Mouse (Mus musculus) heart, adult 2 months (tissue): ENCODE measurements at regions not wholly inside any gene's neighbourhood (a gene's known extent, or its start where the extent isn't known, plus 50 kb on each side); places are given as distances from the start of the nearest gene placed in this dataset.

Source experiments
- CTCF ChIP-seq: fragments of 200-600 bp; IDR thresholded peaks from 2 replicates; pipeline ENCODE4 v1.8.1; 2022; ENCODE audit warnings: antibody characterized with exemption, mild to moderate bottlenecking, moderate library complexity
- EP300 ChIP-seq: fragments of 200-500 bp; IDR thresholded peaks from 2 replicates; pipeline ENCODE4 v1.6.1; 2011; ENCODE audit warnings: low read depth, low read length, control low read depth; ENCODE audit not compliant: insufficient read depth
- POLR2A ChIP-seq: fragments of 200-500 bp; IDR thresholded peaks from 2 replicates; pipeline ENCODE4 v1.6.1; 2011; ENCODE audit warnings: mild to moderate bottlenecking, low read depth, low read length, control low read depth; ENCODE audit not compliant: insufficient read depth

- TF ChIP-seq CTCF: no peak
- no peak for TF ChIP-seq POLR2A
- TF ChIP-seq EP300: no peak
Measured at GRCm38 (mm10) chr12:27492270-27492669, 149.9 kb upstream of the Sox11 start.
